Mouse (Mus musculus) stomach, embryonic 14.5 days (tissue): ENCODE measurements around the gene C1qtnf4. TPM values are rescaled to one million over a fixed set of nuclear protein-coding genes. Genes with fewer than 3 reads are reported as not detected.

Experiments
- ATAC-seq: fragments of 200-750 bp; cut with Nextera tagmentation; 2 replicates; pipeline ENCODE4 v1.8.0; 2017; ENCODE audit warnings: low read depth, moderate TSS enrichment; ENCODE audit not compliant: insufficient number of reproducible peaks, insufficient read depth, low FRiP score
- H3K27ac ChIP-seq: fragments of 300-500 bp; sonication (generic); 2 replicates; pipeline ENCODE4 v1.5.1; 2014; ENCODE audit warnings: mild to moderate bottlenecking, low read length, moderate library complexity, mixed read lengths
- H3K27me3 ChIP-seq: fragments of 300-500 bp; sonication (generic); 2 replicates; pipeline ENCODE4 v1.6.1; 2014; ENCODE audit warnings: low read length, control low read depth, mixed read lengths; ENCODE audit not compliant: control insufficient read depth, insufficient read depth
- H3K36me3 ChIP-seq: fragments of 300-500 bp; sonication (generic); 2 replicates; pipeline ENCODE4 v1.6.1; 2014; ENCODE audit warnings: mild to moderate bottlenecking, control low read depth, low read length, moderate library complexity, mixed read lengths; ENCODE audit not compliant: control insufficient read depth, insufficient read depth
- H3K4me1 ChIP-seq: fragments of 300-500 bp; sonication (generic); 2 replicates; pipeline ENCODE4 v1.6.1; 2014; ENCODE audit warnings: low read length, control low read depth, mixed read lengths; ENCODE audit not compliant: control insufficient read depth, insufficient read depth
- H3K4me2 ChIP-seq: fragments of 300-500 bp; sonication (generic); replicated peaks from 2 replicates; pipeline ENCODE4 v1.6.1; 2014; ENCODE audit warnings: low read depth, low read length, control low read depth
- H3K4me3 ChIP-seq: fragments of 300-500 bp; sonication (generic); 2 replicates; pipeline ENCODE4 v1.5.1; 2014; ENCODE audit warnings: low read depth, low read length, control low read depth
- H3K9ac ChIP-seq: fragments of 300-500 bp; sonication (generic); replicated peaks from 2 replicates; pipeline ENCODE4 v1.6.1; 2014; ENCODE audit warnings: low read depth, mild to moderate bottlenecking, control low read depth, low read length, moderate library complexity, mixed read lengths
- H3K9me3 ChIP-seq: fragments of 300-500 bp; sonication (generic); 2 replicates; pipeline ENCODE4 v1.6.1; 2016; ENCODE audit warnings: low read depth, low read length, control low read depth; ENCODE audit not compliant: control insufficient read depth
- WGBS: fragments of 180-500 bp; shearing (Covaris S2); extraction: QIAGEN DNeasy Blood & Tissue Kit; methylation state at CpG from one replicate; pipeline ENCODE4 v1.1.7; 2014; 5-methylcytosine and 5-hydroxymethylcytosine counted together
- polyA plus RNA-seq: library from polyadenylated mRNA; unstranded; fragments of >200 nt; fragmentation: Nextera tagmentation; extraction: Ambion mirVana; gene quantifications from 2 replicates; pipeline ENCODE4 v1.2.1, GENCODE M21; 2014

C1qtnf4 gene
- polyA plus RNA-seq, 1 experiment from 2014 or later = 12.9 TPM

DNA sequence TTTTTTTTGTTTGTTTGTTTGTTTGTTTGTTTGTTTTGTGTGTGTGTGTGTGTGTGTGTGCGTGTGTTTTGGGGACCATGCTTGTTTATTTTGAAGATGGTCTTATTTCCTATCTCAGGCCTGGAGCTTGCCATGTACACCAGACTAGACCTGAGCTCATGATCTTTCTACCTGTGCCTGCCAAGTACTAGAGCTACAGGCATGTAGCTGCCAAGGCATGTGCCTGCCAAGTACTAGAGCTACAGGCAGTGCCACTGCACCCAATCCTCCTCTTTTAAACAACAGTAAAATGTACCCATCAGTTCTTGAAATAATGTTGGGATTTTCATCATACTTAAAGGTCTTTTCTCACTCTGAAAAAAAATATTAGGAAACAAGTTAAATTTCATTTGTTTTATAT is 11.6 kb upstream of the C1qtnf4 start:
- Histone ChIP-seq H3K36me3 (no peaks in the 10 kb centered on the region), H3K4me2 (no peak overlapping the region), H3K4me1 (peaks cover 14% of the 10 kb centered on the region), H3K9ac (no peak overlapping the region), H3K27me3 (no peaks in the 10 kb centered on the region), H3K27ac (no peak overlapping the region), H3K4me3 (no peak overlapping the region), H3K9me3 (no peaks in the 10 kb centered on the region)
- ATAC-seq = no peak
- WGBS = 78% methylated on average over 1 of the region's 1 CpGs

- Histone ChIP-seq H3K9me3 (no peaks in the 10 kb centered on the region), H3K4me1 (peaks cover 9% of the 10 kb centered on the region), H3K4me2 (no peak overlapping the region), H3K9ac (no peak overlapping the region), H3K27ac (no peak overlapping the region), H3K36me3 (no peaks in the 10 kb centered on the region), H3K4me3 (no peak overlapping the region), H3K27me3 (no peaks in the 10 kb centered on the region)
- no peak for ATAC-seq
- WGBS = 73% methylated on average over 2 of the region's 2 CpGs
Observed at GRCm38 (mm10) chr2:90875239-90875638, 10.4 kb upstream of the C1qtnf4 start.

GRCm38 (mm10) chr2:90877584-90878259 is 7.9 kb upstream of the C1qtnf4 start:
- Histone ChIP-seq H3K27ac (no peak overlapping the region), H3K4me2 (no peak overlapping the region), H3K36me3 (no peaks in the 10 kb centered on the region), H3K4me1 (no peaks in the 10 kb centered on the region), H3K9me3 (no peaks in the 10 kb centered on the region), H3K4me3 (no peak overlapping the region), H3K9ac (no peak overlapping the region), H3K27me3 (no peaks in the 10 kb centered on the region)
- peak; percentile 33; the same call in 1 of the 2 replicates for ATAC-seq
- WGBS = 61% methylated on average over 5 of the region's 5 CpGs

DNA sequence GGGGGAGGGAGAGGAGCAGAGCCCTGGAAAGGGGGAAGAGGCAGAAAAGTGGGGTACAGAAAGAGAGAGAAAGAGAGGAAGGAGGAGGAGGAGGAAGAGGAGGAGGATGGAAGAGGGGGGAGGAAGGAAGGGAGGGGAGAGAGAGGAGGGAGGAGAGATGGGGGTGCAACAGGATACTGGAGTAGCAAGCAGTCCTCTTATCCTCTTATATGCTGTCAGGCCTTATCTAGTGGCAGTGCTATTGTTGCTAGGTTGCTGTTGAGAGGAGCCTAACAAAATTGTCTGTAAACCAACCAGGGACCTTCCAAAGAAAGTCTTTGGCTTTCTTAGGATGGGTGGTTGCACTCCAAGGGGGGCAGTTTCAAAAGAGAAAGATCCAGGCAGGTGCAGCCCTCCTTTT is 6.2 kb upstream of the C1qtnf4 start:
- H3K4me1 ChIP-seq = no peaks in the 10 kb centered on the region
- H3K9ac ChIP-seq = no peak overlapping the region
- H3K4me3 ChIP-seq = no peak overlapping the region
- H3K9me3 ChIP-seq = no peaks in the 10 kb centered on the region
- H3K4me2 ChIP-seq = no peak overlapping the region
- no peak overlapping the region for H3K27ac ChIP-seq
- no peak for ATAC-seq
- H3K27me3 ChIP-seq = no peaks in the 10 kb centered on the region
- no peaks in the 10 kb centered on the region for H3K36me3 ChIP-seq

- H3K9me3 ChIP-seq = no peaks in the 10 kb centered on the region
- H3K4me3 ChIP-seq = no peak overlapping the region
- H3K4me2 ChIP-seq = no peak overlapping the region
- H3K36me3 ChIP-seq = no peaks in the 10 kb centered on the region
- WGBS = 40% methylated on average over 6 of the region's 6 CpGs
- no peaks in the 10 kb centered on the region for H3K27me3 ChIP-seq
- H3K4me1 ChIP-seq = no peaks in the 10 kb centered on the region
- ATAC-seq = no peak
- H3K27ac ChIP-seq = no peak overlapping the region
- H3K9ac ChIP-seq = no peak overlapping the region
Observed at GRCm38 (mm10) chr2:90880144-90880785, 5.4 kb upstream of the C1qtnf4 start.

DNA sequence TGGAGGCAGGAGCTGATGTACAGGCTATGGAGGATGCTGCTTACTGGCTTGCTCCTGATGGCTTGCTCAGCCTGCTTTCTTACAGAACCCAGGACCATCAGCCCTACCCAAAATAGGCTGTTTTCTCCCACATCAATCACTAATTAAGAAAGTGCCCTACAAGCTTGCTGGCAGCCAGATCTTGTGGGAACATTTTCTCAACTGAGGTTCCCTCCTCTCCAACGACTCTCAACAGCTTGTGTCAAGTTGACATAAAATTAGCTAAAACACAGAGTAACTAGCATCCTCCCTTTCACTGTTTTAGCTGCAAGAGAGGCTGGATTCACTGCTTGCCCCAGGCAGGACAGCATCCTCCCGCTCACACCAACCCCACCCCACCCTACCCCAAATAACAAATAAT is 3.8 kb upstream of the C1qtnf4 start:
- WGBS = 85% methylated on average over 2 of the region's 2 CpGs
- H3K4me3 ChIP-seq = no peak overlapping the region
- no peaks in the 10 kb centered on the region for H3K36me3 ChIP-seq
- H3K4me2 ChIP-seq = no peak overlapping the region
- no peaks in the 10 kb centered on the region for H3K9me3 ChIP-seq
- H3K27me3 ChIP-seq = no peaks in the 10 kb centered on the region
- H3K9ac ChIP-seq = no peak overlapping the region
- no peak for ATAC-seq
- 0 out of 2 replicates have a peak, but pooled peaks cover 3% of the 10 kb centered on the region for H3K4me1 ChIP-seq
- no peak overlapping the region for H3K27ac ChIP-seq

DNA sequence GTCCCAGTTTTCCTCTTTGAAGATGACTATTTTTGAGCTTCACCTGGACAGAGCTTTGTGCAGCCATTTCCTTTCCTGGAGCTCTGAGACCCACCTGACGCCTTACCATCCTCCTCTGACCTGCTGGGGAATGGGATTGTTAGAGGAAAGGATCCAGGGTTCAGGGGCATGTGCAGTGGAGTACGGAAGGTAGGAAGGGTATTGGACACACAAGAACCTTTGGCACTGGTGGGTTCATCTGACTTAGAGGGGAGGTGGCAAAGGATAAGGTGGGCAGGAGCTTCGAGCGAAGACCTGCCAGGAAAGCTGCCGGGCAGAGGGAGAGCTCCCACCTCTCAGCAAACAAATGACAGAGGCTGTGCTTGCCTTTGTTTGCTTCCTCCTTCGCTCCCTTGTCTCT is 776 bp downstream of the C1qtnf4 start:
- 39% methylated on average over 6 of the region's 6 CpGs for WGBS
- peaks cover 16% of the 10 kb centered on the region; the same call in 1 of the 2 replicates for H3K27me3 ChIP-seq
- no peak for ATAC-seq
- no peak overlapping the region for H3K27ac ChIP-seq
- peak overlapping the region; percentile 47; the same call in 1 of the 2 replicates for H3K4me3 ChIP-seq
- H3K9ac ChIP-seq = no peak overlapping the region
- H3K4me2 ChIP-seq = peak overlapping the region; percentile 88
- no peaks in the 10 kb centered on the region for H3K9me3 ChIP-seq
- H3K4me1 ChIP-seq = 0 out of 2 replicates have a peak, but pooled peaks cover 3% of the 10 kb centered on the region
- H3K36me3 ChIP-seq = no peaks in the 10 kb centered on the region

DNA sequence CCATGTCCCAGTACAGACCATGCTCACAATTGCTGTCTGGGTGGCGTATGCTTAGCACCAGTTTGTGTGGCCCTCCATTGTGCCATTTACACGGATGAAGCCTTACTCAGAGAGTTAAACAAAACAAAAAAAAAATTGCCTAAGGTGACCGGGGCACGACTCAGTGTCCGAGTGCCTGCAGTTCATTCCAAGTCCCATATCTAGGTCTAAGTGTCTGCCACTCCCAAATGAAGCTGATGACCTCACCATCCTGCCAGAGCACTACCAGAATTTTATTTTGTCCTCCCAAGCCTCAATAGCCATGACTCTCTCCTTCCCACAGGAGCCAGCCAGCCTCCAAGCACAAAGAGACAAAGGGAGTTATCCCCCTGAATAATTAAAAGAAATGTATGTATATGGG is 2.0 kb downstream of the C1qtnf4 start:
- peaks cover 16% of the 10 kb centered on the region; the same call in 1 of the 2 replicates for H3K27me3 ChIP-seq

More for the DNA sequence above, 2.0 kb downstream of the C1qtnf4 start:
- H3K4me3 ChIP-seq = no peak overlapping the region
- H3K9me3 ChIP-seq = no peaks in the 10 kb centered on the region
- H3K36me3 ChIP-seq = no peaks in the 10 kb centered on the region
- H3K9ac ChIP-seq = no peak overlapping the region
- 67% methylated on average over 5 of the region's 5 CpGs for WGBS
- 0 out of 2 replicates have a peak, but pooled peaks cover 3% of the 10 kb centered on the region for H3K4me1 ChIP-seq
- H3K4me2 ChIP-seq = no peak overlapping the region
- ATAC-seq = no peak
- H3K27ac ChIP-seq = no peak overlapping the region
